Mouse (Mus musculus) embryonic fibroblast, embryonic 13.5 days (primary cell): ENCODE data around the gene Scly.

Experiments
- CTCF ChIP-seq: IDR thresholded peaks from 2 replicates; pipeline ENCODE4 v1.5.1; 2011; ENCODE audit warnings: mild to moderate bottlenecking, control low read depth, low read length, moderate library complexity, borderline replicate concordance; ENCODE audit not compliant: insufficient read depth
- POLR2A ChIP-seq: IDR thresholded peaks from 2 replicates; pipeline ENCODE4 v1.6.1; 2011; ENCODE audit warnings: low read depth, mild to moderate bottlenecking, control low read depth, low read length, moderate library complexity

DNA sequence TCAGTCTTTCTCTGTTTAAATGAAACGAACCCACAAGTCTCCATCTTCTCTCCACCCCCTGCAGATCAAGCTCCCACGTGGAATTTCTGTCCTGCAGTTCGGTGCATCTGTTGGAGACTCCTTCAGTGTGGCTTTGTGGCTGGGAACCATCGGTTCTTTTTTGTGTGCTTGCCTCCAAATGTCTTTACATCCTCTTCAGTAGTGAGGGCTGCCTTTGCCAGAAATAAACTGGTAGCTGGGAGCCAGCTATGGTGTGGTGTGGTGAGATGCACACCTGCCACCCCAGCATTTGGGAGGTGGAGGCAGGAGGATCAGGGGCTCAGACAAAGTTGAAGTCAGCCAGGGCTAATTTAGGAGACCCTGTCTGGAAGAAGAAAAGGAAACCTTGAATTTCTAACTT, 34.0 kb downstream of the Scly start:
- no peak for TF ChIP-seq POLR2A
- no peak for TF ChIP-seq CTCF
